ENCODE assay signal across 13 mouse cellular contexts in genomic region chr3:70176391-70176790, GRCm38 (mm10).
"Had no signal": no experiment of that assay in that cellular context is flagged by ENCODE, and none has a peak within 500 bp of the region (broad histone marks: within the 10 kb centered on the region; RNA-seq: fewer than 3 reads in every experiment).

No protein-coding gene starts in this region.

- H3K36me3 ChIP-seq: liver, embryonic 13.5 days; lung, embryonic 15.5 days; neural tube, embryonic 12.5 days had no signal

- H3K4me1 ChIP-seq: liver, embryonic 13.5 days; lung, embryonic 15.5 days; megakaryocyte, embryonic 14.5 days; neural tube, embryonic 12.5 days had no signal

- H3K27me3 ChIP-seq: liver, embryonic 13.5 days; lung, embryonic 15.5 days; megakaryocyte, embryonic 14.5 days; neural tube, embryonic 12.5 days had no signal

- H3K27ac ChIP-seq: left cerebral cortex, adult 2 months; liver, embryonic 13.5 days; lung, embryonic 15.5 days; macrophage; neural tube, embryonic 12.5 days had no signal

- H3K9ac ChIP-seq: liver, embryonic 13.5 days; liver, postnatal 0 days; lung, embryonic 15.5 days; neural tube, embryonic 12.5 days had no signal

- H3K9me3 ChIP-seq: liver, embryonic 13.5 days; lung, embryonic 15.5 days; neural tube, embryonic 12.5 days had no signal

- H3K4me3 ChIP-seq: left cerebral cortex, adult 2 months; liver, embryonic 13.5 days; lung, embryonic 15.5 days; megakaryocyte, embryonic 14.5 days; neural tube, embryonic 12.5 days had no signal

- ATAC-seq: liver, postnatal 0 days had no signal

- H3K4me2 ChIP-seq: liver, embryonic 13.5 days; lung, embryonic 15.5 days; neural tube, embryonic 12.5 days had no signal

- DNase-seq: kidney, adult 18-20 months; kidney, postnatal 14 days; liver; liver, embryonic 13.5 days; liver, postnatal 0 days; lung, postnatal 14 days; thymus, adult 2 months; thymus, postnatal 25 days had no signal
